Mouse (Mus musculus) heart, embryonic 12.5 days (tissue): Measurements from ENCODE around the gene Usf1. TPM values are rescaled to one million over a fixed set of nuclear protein-coding genes. Genes with fewer than 3 reads are reported as not detected.

Source experiments
- ATAC-seq: fragments of 200-750 bp; cut with Nextera tagmentation; 2 replicates; pipeline ENCODE4 v1.8.0; 2017; ENCODE audit warnings: moderate TSS enrichment, moderate library complexity; ENCODE audit not compliant: insufficient number of reproducible peaks, low FRiP score
- H3K27ac ChIP-seq: fragments of 300-500 bp; sonication (generic); 2 replicates; pipeline ENCODE4 v1.5.1; 2016; ENCODE audit warnings: mild to moderate bottlenecking, moderate library complexity; ENCODE audit not compliant: poor library complexity, severe bottlenecking
- H3K27me3 ChIP-seq: fragments of 300-500 bp; sonication (generic); replicated peaks from 2 replicates; pipeline ENCODE4 v1.6.1; 2016; ENCODE audit warnings: mild to moderate bottlenecking, moderate library complexity
- H3K36me3 ChIP-seq: fragments of 300-500 bp; sonication (generic); 2 replicates; pipeline ENCODE4 v1.6.1; 2016; ENCODE audit warnings: mild to moderate bottlenecking, moderate library complexity
- H3K4me1 ChIP-seq: fragments of 300-500 bp; sonication (generic); replicated peaks from 2 replicates; pipeline ENCODE4 v1.6.1; 2016; ENCODE audit warnings: mild to moderate bottlenecking
- H3K4me2 ChIP-seq: fragments of 300-500 bp; sonication (generic); 2 replicates; pipeline ENCODE4 v1.6.1; 2016; ENCODE audit warnings: mild to moderate bottlenecking, moderate library complexity
- H3K4me3 ChIP-seq: fragments of 300-500 bp; sonication (generic); 2 replicates; pipeline ENCODE4 v1.5.1; 2016; ENCODE audit warnings: mild to moderate bottlenecking
- H3K9ac ChIP-seq: fragments of 300-500 bp; sonication (generic); 2 replicates; pipeline ENCODE4 v1.6.1; 2016; ENCODE audit warnings: mild to moderate bottlenecking, moderate library complexity
- H3K9me3 ChIP-seq: fragments of 300-500 bp; sonication (generic); replicated peaks from 2 replicates; pipeline ENCODE4 v1.6.1; 2016; ENCODE audit warnings: mild to moderate bottlenecking, moderate library complexity
- WGBS: fragments of 180-500 bp; shearing (Covaris S2); methylation state at CpG from one replicate; pipeline ENCODE4 v1.1.7; 2016; 5-methylcytosine and 5-hydroxymethylcytosine counted together
- polyA plus RNA-seq: library from polyadenylated mRNA; unstranded; fragments of >200 nt; fragmentation: Nextera tagmentation; extraction: Ambion mirVana; gene quantifications from 2 replicates; pipeline ENCODE4 v1.2.1, GENCODE M21; 2016

Gene Usf1
- 62.7 and 65.1 TPM in 2 replicates for polyA plus RNA-seq

DNA sequence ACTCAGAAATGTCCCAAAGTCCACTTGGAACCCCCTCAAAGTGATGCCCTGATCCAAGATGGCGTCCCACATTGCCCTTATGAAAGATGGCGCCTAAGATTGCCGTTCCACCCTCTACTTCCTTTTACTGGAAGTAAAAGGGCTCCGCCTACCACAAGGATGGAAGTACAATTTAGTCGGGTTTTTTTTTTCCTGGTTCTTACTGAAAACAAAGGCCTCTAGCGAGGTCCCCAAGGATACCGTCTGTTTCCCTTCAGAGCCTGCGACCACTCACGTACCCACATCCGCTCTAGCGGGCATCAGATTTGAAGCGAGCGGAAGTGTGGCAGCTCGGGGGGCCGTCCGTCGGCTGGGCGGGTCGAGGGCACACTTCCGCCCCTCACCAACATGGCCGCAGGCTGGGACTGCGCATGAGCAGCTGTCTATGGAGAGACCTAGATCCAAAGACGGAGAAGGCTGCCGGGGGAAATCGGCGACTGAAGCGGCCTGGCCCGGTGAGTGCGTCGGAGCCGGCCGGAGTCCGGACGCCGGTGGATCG, at the start of gene Usf1:
Gene Usf1, plus strand, starts transcription at position 367 of the 538 bp plus-strand sequence.
- peaks cover 17% of the 10 kb centered on the region for H3K4me1 ChIP-seq
- WGBS, result under 1% methylated on average over 36 of the region's 36 CpGs
- H3K36me3 ChIP-seq, result peaks cover 11% of the 10 kb centered on the region
- peaks cover 18% of the 10 kb centered on the region; the same call in 1 of the 2 replicates for H3K27me3 ChIP-seq
- peak within 1 kb of the TSS; percentile 83 for H3K4me3 ChIP-seq
- peak within 1 kb of the TSS; percentile 85 for H3K27ac ChIP-seq
- H3K9ac ChIP-seq, result peak within 1 kb of the TSS; percentile 95
- H3K9me3 ChIP-seq, result no peaks in the 10 kb centered on the region
- peak within 1 kb of the TSS; percentile 77 for H3K4me2 ChIP-seq
- ATAC-seq, result peak; percentile 96

DNA sequence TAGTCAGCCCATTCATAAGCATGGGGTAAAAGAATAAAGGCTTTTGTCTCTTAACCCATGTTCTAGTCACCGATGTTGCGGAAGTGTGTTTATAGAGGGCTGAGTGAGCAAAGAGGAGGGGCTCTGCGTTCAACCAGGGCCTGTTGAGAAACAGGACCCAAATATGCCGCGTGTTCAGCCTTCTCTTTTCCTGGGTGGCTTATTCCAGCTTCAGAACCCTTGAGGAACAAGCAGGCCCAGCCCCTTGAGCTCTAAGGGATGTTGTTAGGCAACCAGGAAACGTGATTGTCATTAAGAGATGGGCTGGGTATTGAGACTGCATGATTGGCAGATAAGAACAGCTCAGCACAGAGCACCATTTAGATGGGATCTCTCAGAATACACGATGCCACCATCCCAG, 45.2 kb upstream of the Usf1 start:
- Histone ChIP-seq H3K36me3 (no peaks in the 10 kb centered on the region), H3K4me2 (no peak overlapping the region), H3K27ac (no peak overlapping the region), H3K4me3 (no peak overlapping the region), H3K9me3 (no peaks in the 10 kb centered on the region), H3K4me1 (peaks cover 3% of the 10 kb centered on the region), H3K27me3 (peaks cover 17% of the 10 kb centered on the region; the same call in 1 of the 2 replicates), H3K9ac (no peak overlapping the region)
- WGBS, result 63% methylated on average over 7 of the region's 7 CpGs
- ATAC-seq, result no peak

GRCm38 (mm10) chr1:171369845-171370556, 41.1 kb upstream of the Usf1 start, which contains the start of gene Nectin4:
TSS of gene Nectin4 (plus strand) at chr1:171370099.
- Histone ChIP-seq H3K27me3 (peaks cover 35% of the 10 kb centered on the region), H3K4me1 (0 out of 2 replicates have a peak, but pooled peaks cover 8% of the 10 kb centered on the region), H3K9ac (no peak within 1 kb of the TSS), H3K9me3 (no peaks in the 10 kb centered on the region), H3K4me2 (no peak within 1 kb of the TSS), H3K27ac (no peak within 1 kb of the TSS), H3K4me3 (no peak within 1 kb of the TSS), H3K36me3 (no peaks in the 10 kb centered on the region)
- 36% methylated on average over 20 of the region's 20 CpGs for WGBS
- no peak for ATAC-seq

GRCm38 (mm10) chr1:171372880-171373279, 38.2 kb upstream of the Usf1 start:
- Histone ChIP-seq H3K9ac (no peak overlapping the region), H3K4me2 (no peak overlapping the region), H3K27ac (no peak overlapping the region), H3K36me3 (no peaks in the 10 kb centered on the region), H3K9me3 (no peaks in the 10 kb centered on the region), H3K4me3 (no peak overlapping the region), H3K27me3 (peaks cover 29% of the 10 kb centered on the region), H3K4me1 (peaks cover 16% of the 10 kb centered on the region)
- ATAC-seq, result no peak
- 64% methylated on average over 3 of the region's 3 CpGs for WGBS

DNA sequence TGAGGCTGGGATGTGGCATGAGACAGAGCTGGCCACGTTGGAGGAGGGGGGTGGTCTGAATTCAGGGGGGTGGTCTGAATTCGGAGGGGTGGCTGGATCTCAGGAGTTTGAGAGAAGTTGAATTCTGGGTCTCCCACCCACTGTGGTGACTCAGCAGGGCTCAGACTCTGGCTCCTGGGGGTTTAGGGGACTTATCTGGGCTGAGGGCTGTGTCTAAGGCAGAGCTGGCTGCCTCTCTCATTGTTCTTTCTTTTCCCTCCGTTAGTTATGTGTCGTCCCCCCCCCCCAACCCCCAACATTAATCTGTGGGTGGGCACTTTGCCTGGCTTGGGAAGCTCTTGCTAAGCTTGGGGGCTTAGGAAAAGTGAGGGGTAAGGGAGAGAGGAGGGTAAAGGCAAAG, 37.2 kb upstream of the Usf1 start:
- Histone ChIP-seq H3K4me3 (no peak overlapping the region), H3K36me3 (no peaks in the 10 kb centered on the region), H3K27me3 (peaks cover 26% of the 10 kb centered on the region), H3K4me2 (0 out of 2 replicates have a peak overlapping the region, but pooled peaks have one; percentile 2), H3K27ac (no peak overlapping the region), H3K4me1 (peaks cover 16% of the 10 kb centered on the region), H3K9me3 (no peaks in the 10 kb centered on the region), H3K9ac (no peak overlapping the region)
- no peak for ATAC-seq
- WGBS, result 1% methylated on average over 4 of the region's 4 CpGs

DNA sequence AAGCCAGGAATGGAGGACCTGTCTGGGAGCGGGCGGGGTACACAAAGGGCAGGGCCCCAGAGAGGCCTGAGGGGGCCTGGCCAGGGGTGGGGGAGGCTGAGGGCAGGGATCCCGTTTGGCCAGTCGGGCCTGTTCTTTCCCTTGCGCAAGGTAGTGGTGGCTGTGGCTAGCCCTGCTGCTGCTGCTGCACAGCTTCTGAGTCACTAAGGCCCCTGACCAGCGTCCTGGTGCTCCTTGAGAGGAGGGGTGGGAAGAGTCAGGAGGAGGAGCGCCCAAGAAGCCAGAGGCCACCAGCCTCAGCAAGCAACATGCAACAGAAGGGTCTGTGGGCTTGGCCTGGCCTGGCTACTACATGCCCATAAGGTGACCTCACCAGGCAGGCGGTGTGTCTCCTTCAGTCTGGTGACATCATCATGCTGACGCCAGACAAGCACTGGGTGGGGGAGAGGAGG, 35.4 kb upstream of the Usf1 start:
- Histone ChIP-seq H3K4me2 (no peak overlapping the region), H3K36me3 (no peaks in the 10 kb centered on the region), H3K9me3 (no peaks in the 10 kb centered on the region), H3K27me3 (peaks cover 34% of the 10 kb centered on the region), H3K4me3 (no peak overlapping the region), H3K9ac (no peak overlapping the region), H3K4me1 (peaks cover 25% of the 10 kb centered on the region), H3K27ac (no peak overlapping the region)
- ATAC-seq, result no peak
- WGBS, result 45% methylated on average over 9 of the region's 9 CpGs

GRCm38 (mm10) chr1:171378298-171378697, 32.8 kb upstream of the Usf1 start:
- Histone ChIP-seq H3K27ac (no peak overlapping the region), H3K27me3 (peaks cover 28% of the 10 kb centered on the region), H3K4me2 (no peak overlapping the region), H3K36me3 (no peaks in the 10 kb centered on the region), H3K9ac (no peak overlapping the region), H3K9me3 (no peaks in the 10 kb centered on the region), H3K4me3 (no peak overlapping the region), H3K4me1 (peaks cover 25% of the 10 kb centered on the region)
- WGBS, result 68% methylated on average over 6 of the region's 6 CpGs
- no peak for ATAC-seq

GRCm38 (mm10) chr1:171379935-171380599, 31.0 kb upstream of the Usf1 start:
- H3K27me3 ChIP-seq, result peaks cover 36% of the 10 kb centered on the region
- H3K36me3 ChIP-seq, result no peaks in the 10 kb centered on the region
- WGBS, result 5% methylated on average over 31 of the region's 31 CpGs
- H3K4me2 ChIP-seq, result peak overlapping the region; percentile 64
- ATAC-seq, result 0 out of 2 replicates have a peak, but pooled peaks have one; percentile 54
- no peak overlapping the region for H3K9ac ChIP-seq
- no peak overlapping the region for H3K27ac ChIP-seq
- H3K4me1 ChIP-seq, result peaks cover 18% of the 10 kb centered on the region
- peak overlapping the region; percentile 34 for H3K4me3 ChIP-seq
- no peaks in the 10 kb centered on the region for H3K9me3 ChIP-seq

DNA sequence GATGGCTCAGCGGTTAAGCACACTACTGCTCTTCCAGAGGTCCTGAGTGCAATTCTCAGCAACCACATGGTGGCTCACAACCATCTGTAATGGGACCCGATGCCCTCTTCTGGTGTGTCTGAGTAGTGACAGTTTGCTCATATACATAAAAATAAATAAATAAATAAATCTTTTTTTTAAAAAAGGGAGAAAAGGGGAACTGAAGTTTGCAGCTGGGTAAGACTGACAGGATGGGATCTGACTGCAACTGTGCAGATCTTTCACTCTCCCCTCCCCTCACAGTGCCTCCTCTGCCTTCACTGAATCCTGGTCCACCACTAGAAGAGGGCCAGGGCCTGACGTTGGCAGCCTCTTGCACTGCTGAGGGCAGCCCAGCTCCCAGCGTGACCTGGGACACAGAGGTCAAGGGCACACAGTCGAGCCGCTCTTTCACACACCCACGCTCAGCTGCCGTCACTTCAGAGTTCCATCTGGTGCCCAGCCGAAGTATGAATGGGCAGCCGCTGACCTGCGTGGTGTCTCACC, 29.0 kb upstream of the Usf1 start:
- H3K4me2 ChIP-seq, result no peak overlapping the region
- H3K9ac ChIP-seq, result no peak overlapping the region
- peaks cover 9% of the 10 kb centered on the region for H3K4me1 ChIP-seq
- no peaks in the 10 kb centered on the region for H3K9me3 ChIP-seq
- no peaks in the 10 kb centered on the region for H3K36me3 ChIP-seq
- H3K27me3 ChIP-seq, result peaks cover 48% of the 10 kb centered on the region
- ATAC-seq, result no peak
- WGBS, result 80% methylated on average over 11 of the region's 11 CpGs
- no peak overlapping the region for H3K4me3 ChIP-seq
- no peak overlapping the region for H3K27ac ChIP-seq

DNA sequence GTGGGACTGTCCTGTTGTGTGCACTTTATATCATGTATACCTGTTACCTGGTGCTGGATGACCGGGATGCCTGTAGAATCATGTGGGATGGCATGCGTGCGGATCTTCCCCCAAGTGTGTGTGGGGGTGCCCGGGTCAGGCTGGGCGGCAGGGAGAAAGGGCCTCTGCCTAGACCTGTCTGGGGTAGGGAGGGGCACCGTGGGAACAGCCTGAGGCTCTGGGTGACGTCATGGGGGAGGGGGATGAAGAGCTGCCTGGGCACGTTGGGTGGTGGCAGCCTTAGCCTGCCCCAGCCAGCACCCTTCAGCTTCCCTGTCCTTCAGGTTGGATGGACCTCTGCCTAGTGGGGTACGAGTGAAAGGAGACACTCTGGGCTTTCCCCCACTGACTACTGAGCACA, 26.8 kb upstream of the Usf1 start:
- Histone ChIP-seq H3K9me3 (no peaks in the 10 kb centered on the region), H3K27ac (no peak overlapping the region), H3K27me3 (peaks cover 46% of the 10 kb centered on the region), H3K4me1 (peaks cover 9% of the 10 kb centered on the region), H3K4me2 (no peak overlapping the region), H3K4me3 (no peak overlapping the region), H3K36me3 (no peaks in the 10 kb centered on the region), H3K9ac (no peak overlapping the region)
- ATAC-seq, result no peak
- 54% methylated on average over 9 of the region's 9 CpGs for WGBS

GRCm38 (mm10) chr1:171385171-171385570, 25.9 kb upstream of the Usf1 start:
- Histone ChIP-seq H3K4me1 (peaks cover 2% of the 10 kb centered on the region), H3K27me3 (peaks cover 40% of the 10 kb centered on the region), H3K27ac (no peak overlapping the region), H3K4me3 (no peak overlapping the region), H3K9me3 (no peaks in the 10 kb centered on the region), H3K36me3 (no peaks in the 10 kb centered on the region), H3K4me2 (no peak overlapping the region), H3K9ac (no peak overlapping the region)
- ATAC-seq, result no peak
- 55% methylated on average over 9 of the region's 9 CpGs for WGBS
